8 mouse cellular contexts compared by ENCODE assay signal in genomic region chr16:20516032-20516431, GRCm38 (mm10). TPM values are rescaled to one million over a fixed set of nuclear protein-coding genes. Genes with fewer than 3 reads are reported as not detected.
A peak's percentile ranks its signal among the peaks of the same experiment; 100 is the strongest.
DNase-seq lines count a peak whose midpoint lies in the region; ATAC-seq lines count a peak whose summit lies in the region.

No protein-coding gene starts in this region.

- peaks cover 22% of the 10 kb centered on the region for H3K36me3 ChIP-seq in heart, embryonic 12.5 days
- peaks cover 26% of the 10 kb centered on the region for H3K36me3 ChIP-seq in embryonic facial prominence, embryonic 13.5 days
- H3K36me3 ChIP-seq in midbrain, embryonic 14.5 days (ENCODE audit: control insufficient read depth, insufficient read depth, low read length): peaks cover 7% of the 10 kb centered on the region

- 0 out of 2 replicates have a peak overlapping the region, but pooled peaks have one; percentile 53 for H3K27ac ChIP-seq in heart, embryonic 12.5 days (ENCODE audit: poor library complexity, severe bottlenecking)
- H3K27ac ChIP-seq in embryonic facial prominence, embryonic 13.5 days: peak overlapping the region; percentile 93
- H3K27ac ChIP-seq in midbrain, embryonic 14.5 days (replicated peaks; ENCODE audit: low read depth, low read length): peak overlapping the region; percentile 94

- peaks cover 29% of the 10 kb centered on the region for H3K4me1 ChIP-seq in heart, embryonic 12.5 days (replicated peaks)
- peaks cover 26% of the 10 kb centered on the region for H3K4me1 ChIP-seq in embryonic facial prominence, embryonic 13.5 days
- peaks cover 16% of the 10 kb centered on the region for H3K4me1 ChIP-seq in midbrain, embryonic 14.5 days (ENCODE audit: control insufficient read depth, insufficient read depth, low read length)

- peak overlapping the region; percentile 94 for H3K4me3 ChIP-seq in heart, embryonic 12.5 days
- H3K4me3 ChIP-seq in embryonic facial prominence, embryonic 13.5 days: peak overlapping the region; percentile 87
- peak overlapping the region; percentile 98 for H3K4me3 ChIP-seq in midbrain, embryonic 14.5 days (replicated peaks; ENCODE audit: low read depth, low read length)

- no peak for ATAC-seq in heart, embryonic 12.5 days (ENCODE audit: insufficient number of reproducible peaks, low FRiP score)
- ATAC-seq in embryonic facial prominence, embryonic 13.5 days (ENCODE audit: insufficient number of reproducible peaks, insufficient read depth, low FRiP score, low TSS enrichment, low read depth): no peak
- no peak for ATAC-seq in midbrain, embryonic 14.5 days (ENCODE audit: low FRiP score, low TSS enrichment)

- H3K9me3 ChIP-seq in heart, embryonic 12.5 days (replicated peaks): no peaks in the 10 kb centered on the region
- no peaks in the 10 kb centered on the region for H3K9me3 ChIP-seq in embryonic facial prominence, embryonic 13.5 days
- no peaks in the 10 kb centered on the region for H3K9me3 ChIP-seq in midbrain, embryonic 14.5 days (ENCODE audit: control insufficient read depth, low read length)

- peak overlapping the region; percentile 99 for H3K4me2 ChIP-seq in heart, embryonic 12.5 days
- peak overlapping the region; percentile 91 for H3K4me2 ChIP-seq in embryonic facial prominence, embryonic 13.5 days
- H3K4me2 ChIP-seq in midbrain, embryonic 14.5 days (ENCODE audit: low read length): peak overlapping the region; percentile 90

- no peaks in the 10 kb centered on the region for H3K27me3 ChIP-seq in heart, embryonic 12.5 days (replicated peaks)
- no peaks in the 10 kb centered on the region for H3K27me3 ChIP-seq in embryonic facial prominence, embryonic 13.5 days
- H3K27me3 ChIP-seq in midbrain, embryonic 14.5 days (ENCODE audit: control insufficient read depth, insufficient read depth, low read length): no peaks in the 10 kb centered on the region

- peak overlapping the region; percentile 97 for H3K9ac ChIP-seq in heart, embryonic 12.5 days
- H3K9ac ChIP-seq in embryonic facial prominence, embryonic 13.5 days: peak overlapping the region; percentile 99
- peak overlapping the region; percentile 96 for H3K9ac ChIP-seq in midbrain, embryonic 14.5 days (replicated peaks; ENCODE audit: low read length)

- DNase-seq in heart, adult 9 months (ENCODE audit: low spot score in 2 of 2): no peak
- DNase-seq in kidney, adult 9 months: peak; percentile 54
- no peak for DNase-seq in midbrain, embryonic 14.5 days
- DNase-seq in adrenal gland, postnatal 4 days (ENCODE audit: low spot score in 2 of 2): no peak
- DNase-seq in urinary bladder, adult 2 months (ENCODE audit: low spot score): no peak
- DNase-seq in cerebellum, postnatal 36 days: no peak

RNA-seq across cellular contexts. Expression of gene Dvl3, which starts 0.8 kb away (rescaled TPM):
- polyA plus RNA-seq in heart, embryonic 12.5 days (2016; fragmentation: Nextera tagmentation; extraction: Ambion mirVana): 31.1 and 34.1 TPM in 2 replicates
- polyA plus RNA-seq in embryonic facial prominence, embryonic 13.5 days (2015; fragmentation: Nextera tagmentation; extraction: Ambion mirVana): 26.7 and 27.1 TPM in 2 replicates
- polyA plus RNA-seq in midbrain, embryonic 14.5 days (2014; fragmentation: Nextera tagmentation; extraction: Ambion mirVana): 35.8 and 40.2 TPM in 2 replicates
- 10 to 100 TPM; 55.7 to 59.5 TPM for total RNA-seq in adrenal gland, postnatal 4 days (2021)
- polyA plus RNA-seq in urinary bladder, adult 2 months (2012; rRNA removed): 22.5 and 38.0 TPM in 2 replicates

RNA-seq across cellular contexts. Expression of gene Eif2b5, which starts 17.4 kb away (rescaled TPM):
- polyA plus RNA-seq in heart, embryonic 12.5 days (2016; fragmentation: Nextera tagmentation; extraction: Ambion mirVana): 89.6 and 94.4 TPM in 2 replicates
- polyA plus RNA-seq in embryonic facial prominence, embryonic 13.5 days (2015; fragmentation: Nextera tagmentation; extraction: Ambion mirVana): 96.6 and 114 TPM in 2 replicates
- 65.8 and 97.4 TPM in 2 replicates for polyA plus RNA-seq in midbrain, embryonic 14.5 days (2014; fragmentation: Nextera tagmentation; extraction: Ambion mirVana)
- total RNA-seq in adrenal gland, postnatal 4 days (2021): 10 to 100 TPM; 58.9 to 63.3 TPM
- polyA plus RNA-seq in urinary bladder, adult 2 months (2012; rRNA removed): 33.2 and 34.2 TPM in 2 replicates

RNA-seq across cellular contexts. Expression of gene Ap2m1, which starts 19.2 kb away (rescaled TPM):
- polyA plus RNA-seq in heart, embryonic 12.5 days (2016; fragmentation: Nextera tagmentation; extraction: Ambion mirVana): 487 and 490 TPM in 2 replicates
- polyA plus RNA-seq in embryonic facial prominence, embryonic 13.5 days (2015; fragmentation: Nextera tagmentation; extraction: Ambion mirVana): 610 and 646 TPM in 2 replicates
- polyA plus RNA-seq in midbrain, embryonic 14.5 days (2014; fragmentation: Nextera tagmentation; extraction: Ambion mirVana): 1,285 and 1,320 TPM in 2 replicates
- total RNA-seq in adrenal gland, postnatal 4 days (2021): 100 to 1,000 TPM; 336 to 352 TPM
- 411 and 488 TPM in 2 replicates for polyA plus RNA-seq in urinary bladder, adult 2 months (2012; rRNA removed)

RNA-seq across cellular contexts. Expression of gene Abcf3, which starts 32.3 kb away (rescaled TPM):
- 55.2 and 55.4 TPM in 2 replicates for polyA plus RNA-seq in heart, embryonic 12.5 days (2016; fragmentation: Nextera tagmentation; extraction: Ambion mirVana)
- polyA plus RNA-seq in embryonic facial prominence, embryonic 13.5 days (2015; fragmentation: Nextera tagmentation; extraction: Ambion mirVana): 65.0 and 77.4 TPM in 2 replicates
- 69.6 and 79.9 TPM in 2 replicates for polyA plus RNA-seq in midbrain, embryonic 14.5 days (2014; fragmentation: Nextera tagmentation; extraction: Ambion mirVana)
- 10 to 100 TPM; 75.4 to 79.2 TPM for total RNA-seq in adrenal gland, postnatal 4 days (2021)
- polyA plus RNA-seq in urinary bladder, adult 2 months (2012; rRNA removed): 40.8 and 41.5 TPM in 2 replicates
